Mouse (Mus musculus) forebrain, embryonic 14.5 days (tissue): Measurements from ENCODE around the gene Ccdc183. TPM values are rescaled to one million over a fixed set of nuclear protein-coding genes. Genes with fewer than 3 reads are reported as not detected.

Experiments used
- ATAC-seq: fragments of 200-750 bp; cut with Nextera tagmentation; 2 replicates; pipeline ENCODE4 v1.8.0; 2017; ENCODE audit warnings: mild to moderate bottlenecking, moderate library complexity
- DNase-seq: peaks from one replicate; pipeline ENCODE4 v3.0.0-alpha.2; 2015; ENCODE audit warnings: low spot score
- H3K27ac ChIP-seq: fragments of 300-500 bp; sonication (generic); 2 replicates; pipeline ENCODE4 v1.5.1; 2014; ENCODE audit warnings: low read depth, mild to moderate bottlenecking, control low read depth, low read length, moderate library complexity
- H3K27me3 ChIP-seq: fragments of 300-500 bp; sonication (generic); replicated peaks from 2 replicates; pipeline ENCODE4 v1.6.1; 2014; ENCODE audit warnings: low read length, control low read depth, mixed read lengths; ENCODE audit not compliant: control insufficient read depth, insufficient read depth
- H3K36me3 ChIP-seq: fragments of 300-500 bp; sonication (generic); 2 replicates; pipeline ENCODE4 v1.6.1; 2014; ENCODE audit warnings: low read length, control low read depth; ENCODE audit not compliant: control insufficient read depth, insufficient read depth
- H3K4me1 ChIP-seq: fragments of 300-500 bp; sonication (generic); 2 replicates; pipeline ENCODE4 v1.6.1; 2014; ENCODE audit warnings: antibody characterized with exemption, low read length, control low read depth; ENCODE audit not compliant: control insufficient read depth, insufficient read depth
- H3K4me2 ChIP-seq: fragments of 300-500 bp; sonication (generic); 2 replicates; pipeline ENCODE4 v1.6.1; 2014; ENCODE audit warnings: mild to moderate bottlenecking, control low read depth, low read length
- H3K4me3 ChIP-seq: fragments of 300-500 bp; sonication (generic); 2 replicates; pipeline ENCODE4 v1.5.1; 2014; ENCODE audit warnings: low read depth, low read length, control low read depth
- H3K9ac ChIP-seq: fragments of 300-500 bp; sonication (generic); 2 replicates; pipeline ENCODE4 v1.6.1; 2014; ENCODE audit warnings: mild to moderate bottlenecking, low read length, control low read depth, moderate library complexity
- H3K9me3 ChIP-seq: fragments of 300-500 bp; sonication (generic); replicated peaks from 2 replicates; pipeline ENCODE4 v1.6.1; 2016; ENCODE audit warnings: low read length, control low read depth, mixed read lengths; ENCODE audit not compliant: control insufficient read depth
- WGBS: fragments of 180-500 bp; shearing (Covaris S2); extraction: QIAGEN DNeasy Blood & Tissue Kit; methylation state at CpG from one replicate; pipeline ENCODE4 v1.1.7; 2014; 5-methylcytosine and 5-hydroxymethylcytosine counted together
- polyA plus RNA-seq: library from polyadenylated mRNA; unstranded; fragments of >200 nt; fragmentation: Nextera tagmentation; extraction: Ambion mirVana; gene quantifications from 2 replicates; pipeline ENCODE4 v1.2.1, GENCODE M21; 2014

Gene Ccdc183
- polyA plus RNA-seq, 1 experiment from 2014 or later = 0.18 TPM

DNA sequence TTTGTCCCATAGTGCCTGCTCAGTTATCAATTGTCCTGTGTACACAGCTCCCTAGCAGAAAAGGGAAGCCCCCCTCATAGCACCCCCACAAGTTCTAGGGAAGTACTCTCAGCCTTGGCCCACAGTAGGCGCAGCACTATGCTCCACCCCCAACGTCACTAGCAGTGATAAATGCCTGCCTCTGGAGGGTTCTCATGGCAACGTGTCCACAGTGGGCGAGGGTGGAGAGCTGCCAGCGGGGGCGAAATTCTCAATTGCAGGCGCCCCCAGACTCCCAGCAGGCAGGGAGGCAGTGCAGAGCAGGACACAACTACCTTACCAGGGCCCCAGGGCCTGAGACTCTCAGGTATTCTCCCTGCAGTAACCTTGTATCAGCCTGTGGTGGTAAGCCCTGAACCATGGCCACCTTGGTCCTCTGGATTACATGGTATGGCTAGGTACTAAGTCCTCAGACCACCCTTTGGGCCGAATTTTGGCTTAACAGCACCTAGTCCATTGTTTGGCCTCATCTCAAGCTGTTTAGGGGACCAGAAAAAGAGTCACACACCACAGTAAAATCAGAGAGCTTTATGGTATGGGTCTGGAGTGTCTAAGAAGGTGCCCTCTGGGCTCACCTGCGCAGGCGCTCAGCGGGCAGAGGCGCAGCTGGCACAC, 34.9 kb downstream of the Ccdc183 start:
- 54% methylated on average over 12 of the region's 12 CpGs for WGBS
- no peaks in the 10 kb centered on the region for H3K9me3 ChIP-seq
- H3K4me1 ChIP-seq = peaks cover 9% of the 10 kb centered on the region; the same call in 1 of the 2 replicates
- H3K27me3 ChIP-seq = peaks cover 34% of the 10 kb centered on the region
- no peak overlapping the region for H3K4me2 ChIP-seq
- DNase-seq (peak; percentile 65), ATAC-seq (0 out of 2 replicates have a peak, but pooled peaks have one; percentile 8)
- H3K4me3 ChIP-seq = no peak overlapping the region
- peaks cover 40% of the 10 kb centered on the region for H3K36me3 ChIP-seq
- H3K27ac ChIP-seq = 0 out of 2 replicates have a peak overlapping the region, but pooled peaks have one; percentile 5
- H3K9ac ChIP-seq = peak overlapping the region; percentile 32

DNA sequence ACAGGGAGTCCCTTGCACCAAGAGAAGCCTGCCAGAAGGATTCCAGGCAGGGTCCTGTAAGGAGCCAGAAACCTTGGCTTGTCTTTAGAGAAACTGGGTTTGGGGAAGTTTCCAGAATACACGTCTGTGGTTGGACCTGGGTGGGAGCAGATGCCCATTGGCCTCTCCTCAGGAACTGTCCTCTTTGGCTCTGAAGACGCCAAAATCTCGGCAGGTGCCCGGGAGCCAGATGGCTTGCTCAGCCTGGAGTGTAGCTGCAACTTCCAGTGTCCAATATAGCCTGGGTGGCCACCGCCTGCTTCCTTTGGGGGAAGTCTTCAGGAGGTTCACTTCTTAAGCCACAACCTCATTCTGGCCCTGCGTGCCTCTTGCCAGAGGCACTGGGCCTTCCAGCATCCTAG, 35.6 kb downstream of the Ccdc183 start:
- no peak overlapping the region for H3K9ac ChIP-seq
- H3K4me2 ChIP-seq = peak overlapping the region; percentile 73
- DNase-seq (no peak), ATAC-seq (peak; percentile 8)
- H3K4me1 ChIP-seq = peaks cover 9% of the 10 kb centered on the region; the same call in 1 of the 2 replicates
- peaks cover 34% of the 10 kb centered on the region for H3K36me3 ChIP-seq
- peaks cover 41% of the 10 kb centered on the region for H3K27me3 ChIP-seq
- no peaks in the 10 kb centered on the region for H3K9me3 ChIP-seq
- H3K27ac ChIP-seq = no peak overlapping the region
- H3K4me3 ChIP-seq = no peak overlapping the region
- 37% methylated on average over 6 of the region's 6 CpGs for WGBS

DNA sequence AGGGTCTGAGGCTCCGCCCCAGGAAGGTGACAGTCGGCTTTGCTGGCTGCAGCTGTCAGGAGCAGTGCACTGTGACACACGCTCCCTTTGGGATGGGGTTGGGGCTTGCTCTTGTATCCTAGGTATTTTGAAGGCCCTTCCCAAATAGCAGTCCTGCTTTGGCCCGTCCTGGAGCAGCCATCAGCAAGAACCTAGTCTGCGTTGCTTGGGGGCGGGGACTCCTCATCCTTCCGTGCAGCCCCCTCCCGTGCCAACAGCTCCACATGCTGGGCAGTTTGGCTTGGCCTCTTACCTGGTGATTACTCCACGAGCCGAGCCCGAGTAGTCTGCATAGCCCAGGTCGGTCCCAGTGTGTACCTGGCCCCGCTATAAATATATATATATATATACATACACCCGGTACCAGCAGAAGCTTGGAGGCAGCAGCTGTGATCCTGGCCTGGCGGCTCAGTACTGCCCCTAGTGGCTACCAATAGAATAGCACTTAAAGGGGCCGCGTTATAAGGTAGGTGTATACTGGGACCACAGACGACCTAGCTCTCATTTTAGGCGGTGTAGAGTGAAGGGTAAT, 36.1 kb downstream of the Ccdc183 start, which contains the start of gene Ajm1:
TSS of gene Ajm1 (minus strand) at position 464 of the 571 bp plus-strand sequence.
- H3K4me3 ChIP-seq = peak within 1 kb of the TSS; percentile 36
- 0 out of 2 replicates have a peak within 1 kb of the TSS, but pooled peaks have one; percentile 5 for H3K27ac ChIP-seq
- peak within 1 kb of the TSS; percentile 58 for H3K9ac ChIP-seq
- ATAC-seq (peak; percentile 81), DNase-seq (peak; percentile 84)
- peak within 1 kb of the TSS; percentile 73 for H3K4me2 ChIP-seq
- H3K27me3 ChIP-seq = peaks cover 46% of the 10 kb centered on the region
- H3K9me3 ChIP-seq = no peaks in the 10 kb centered on the region
- peaks cover 9% of the 10 kb centered on the region; the same call in 1 of the 2 replicates for H3K4me1 ChIP-seq
- H3K36me3 ChIP-seq = peaks cover 29% of the 10 kb centered on the region
- WGBS = 4% methylated on average over 19 of the region's 19 CpGs

DNA sequence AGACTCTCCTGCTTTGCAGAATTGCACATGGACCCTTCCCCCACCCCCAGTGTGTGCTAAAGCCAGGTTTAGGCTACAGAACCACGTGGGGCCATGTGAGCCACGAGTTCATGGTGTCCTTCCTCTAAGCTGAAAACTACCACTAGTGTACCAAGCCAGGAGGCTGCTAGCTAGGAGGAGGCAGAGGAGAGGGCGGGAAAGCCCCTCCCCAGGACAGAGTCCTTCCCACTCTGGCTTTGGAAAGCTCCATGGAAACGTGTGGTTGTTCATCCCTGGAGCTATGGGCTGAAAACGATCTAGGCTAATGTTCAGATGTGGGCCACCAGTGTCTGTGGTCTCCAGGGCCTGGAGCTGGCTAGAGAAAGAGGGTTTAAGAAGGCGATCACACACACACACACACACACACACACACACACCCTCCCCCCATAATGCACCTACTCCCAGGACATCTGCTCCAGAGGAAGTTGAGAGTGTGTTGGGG, 36.8 kb downstream of the Ccdc183 start:
- peak overlapping the region; percentile 58; the same call in 1 of the 2 replicates for H3K9ac ChIP-seq
- H3K9me3 ChIP-seq = no peaks in the 10 kb centered on the region
- peaks cover 26% of the 10 kb centered on the region for H3K36me3 ChIP-seq
- H3K4me2 ChIP-seq = peak overlapping the region; percentile 73
- H3K4me3 ChIP-seq = no peak overlapping the region
- WGBS = 48% methylated on average over 6 of the region's 6 CpGs
- peaks cover 52% of the 10 kb centered on the region for H3K27me3 ChIP-seq
- H3K27ac ChIP-seq = no peak overlapping the region
- peaks cover 13% of the 10 kb centered on the region for H3K4me1 ChIP-seq
- ATAC-seq = no peak
- DNase-seq = no peak

DNA sequence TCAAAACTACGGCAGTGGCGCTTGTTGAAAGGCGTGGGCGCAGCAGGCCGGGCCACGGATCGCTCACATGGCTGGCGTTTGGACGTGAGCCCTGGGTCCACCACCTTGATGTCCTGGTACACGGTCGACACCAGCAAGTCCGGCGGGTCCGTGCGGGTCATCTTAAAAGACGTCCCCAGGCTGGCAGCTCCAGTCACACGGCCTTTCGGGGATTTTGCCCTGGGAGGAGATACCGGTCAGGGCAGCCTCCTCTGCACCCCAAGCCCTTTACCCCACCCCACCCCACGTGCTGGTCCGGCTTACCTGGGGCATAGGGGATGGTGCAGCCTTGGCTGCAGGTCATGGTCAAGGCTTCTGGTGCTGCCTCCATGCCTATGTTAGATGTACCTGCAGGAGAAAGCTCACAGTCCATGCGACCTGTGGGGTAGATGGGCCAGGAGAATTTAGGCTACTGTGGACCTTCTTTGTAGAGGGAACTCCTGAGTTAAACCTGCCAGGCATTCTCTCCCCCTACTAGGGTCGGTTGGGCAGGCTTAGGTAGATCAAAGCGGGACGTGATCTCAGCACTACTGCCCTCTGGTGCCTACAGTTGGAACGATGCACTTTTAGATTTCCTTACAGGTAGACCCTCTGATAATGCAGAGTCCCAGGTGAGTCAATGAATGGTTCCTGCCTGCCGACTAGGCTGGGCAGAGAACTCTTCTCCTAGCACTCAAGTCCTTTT, 37.6 kb downstream of the Ccdc183 start:
- DNase-seq (peak; percentile 61), ATAC-seq (no peak)
- 7% methylated on average over 26 of the region's 27 CpGs for WGBS
- H3K4me2 ChIP-seq = peak overlapping the region; percentile 14; the same call in 1 of the 2 replicates
- H3K27me3 ChIP-seq = peaks cover 52% of the 10 kb centered on the region
- peaks cover 18% of the 10 kb centered on the region for H3K36me3 ChIP-seq
- peaks cover 16% of the 10 kb centered on the region for H3K4me1 ChIP-seq
- H3K9ac ChIP-seq = no peak overlapping the region
- H3K27ac ChIP-seq = no peak overlapping the region
- 0 out of 2 replicates have a peak overlapping the region, but pooled peaks have one; percentile 6 for H3K4me3 ChIP-seq
- no peaks in the 10 kb centered on the region for H3K9me3 ChIP-seq

DNA sequence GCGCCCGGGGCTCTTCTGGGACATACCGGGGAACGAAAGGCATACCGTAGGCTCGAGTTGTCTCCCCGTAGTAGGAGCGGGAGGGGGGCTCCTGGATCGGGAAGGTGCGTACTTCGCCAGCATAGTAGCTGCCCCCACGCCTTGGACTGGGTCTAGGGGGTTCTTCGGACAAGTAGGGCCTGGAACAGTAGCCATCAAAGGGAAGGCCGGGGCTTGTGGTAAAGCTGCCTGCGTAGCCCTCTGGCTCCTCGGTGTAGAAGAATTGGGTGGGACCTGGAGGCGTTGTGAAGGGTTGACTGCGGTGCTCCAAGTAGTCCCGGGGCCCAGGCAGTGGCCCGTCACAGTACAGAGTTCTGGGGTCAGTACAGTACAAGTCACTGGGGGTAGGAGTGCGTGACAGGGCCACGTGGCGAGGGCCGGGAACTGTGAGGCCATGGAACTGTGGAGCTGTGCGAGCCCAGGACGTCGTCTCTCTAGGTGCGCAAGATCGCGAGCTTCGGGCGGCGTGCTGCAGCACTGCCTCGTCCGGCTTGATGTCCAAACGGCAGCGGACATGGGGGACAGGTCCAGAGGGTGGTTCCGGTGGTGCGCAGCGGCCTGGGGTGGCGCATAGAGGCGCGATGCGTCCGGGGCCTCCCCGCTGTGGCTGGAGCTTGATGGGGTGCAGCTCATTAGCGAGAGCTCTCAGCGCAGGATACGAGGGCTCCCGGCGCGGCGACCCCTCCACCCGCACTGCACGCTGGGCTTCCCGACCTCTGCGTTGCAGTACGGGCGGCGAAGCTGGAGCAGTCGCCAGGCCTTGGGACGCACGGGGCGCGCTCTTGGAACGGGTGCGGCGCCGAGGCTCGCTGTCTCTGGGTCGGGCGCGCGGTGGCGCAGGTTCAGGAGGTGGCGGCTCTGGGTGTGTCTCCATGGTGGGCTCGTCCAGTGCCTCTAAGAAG, 38.4 kb downstream of the Ccdc183 start:
- Histone ChIP-seq H3K27me3 (peaks cover 52% of the 10 kb centered on the region), H3K9me3 (no peaks in the 10 kb centered on the region), H3K27ac (no peak overlapping the region), H3K9ac (no peak overlapping the region), H3K4me1 (peaks cover 17% of the 10 kb centered on the region), H3K36me3 (peaks cover 10% of the 10 kb centered on the region), H3K4me2 (peak overlapping the region; percentile 14; the same call in 1 of the 2 replicates), H3K4me3 (peak overlapping the region; percentile 16; the same call in 1 of the 2 replicates)
- 5% methylated on average over 75 of the region's 77 CpGs for WGBS
- ATAC-seq = no peak
- DNase-seq = no peak

DNA sequence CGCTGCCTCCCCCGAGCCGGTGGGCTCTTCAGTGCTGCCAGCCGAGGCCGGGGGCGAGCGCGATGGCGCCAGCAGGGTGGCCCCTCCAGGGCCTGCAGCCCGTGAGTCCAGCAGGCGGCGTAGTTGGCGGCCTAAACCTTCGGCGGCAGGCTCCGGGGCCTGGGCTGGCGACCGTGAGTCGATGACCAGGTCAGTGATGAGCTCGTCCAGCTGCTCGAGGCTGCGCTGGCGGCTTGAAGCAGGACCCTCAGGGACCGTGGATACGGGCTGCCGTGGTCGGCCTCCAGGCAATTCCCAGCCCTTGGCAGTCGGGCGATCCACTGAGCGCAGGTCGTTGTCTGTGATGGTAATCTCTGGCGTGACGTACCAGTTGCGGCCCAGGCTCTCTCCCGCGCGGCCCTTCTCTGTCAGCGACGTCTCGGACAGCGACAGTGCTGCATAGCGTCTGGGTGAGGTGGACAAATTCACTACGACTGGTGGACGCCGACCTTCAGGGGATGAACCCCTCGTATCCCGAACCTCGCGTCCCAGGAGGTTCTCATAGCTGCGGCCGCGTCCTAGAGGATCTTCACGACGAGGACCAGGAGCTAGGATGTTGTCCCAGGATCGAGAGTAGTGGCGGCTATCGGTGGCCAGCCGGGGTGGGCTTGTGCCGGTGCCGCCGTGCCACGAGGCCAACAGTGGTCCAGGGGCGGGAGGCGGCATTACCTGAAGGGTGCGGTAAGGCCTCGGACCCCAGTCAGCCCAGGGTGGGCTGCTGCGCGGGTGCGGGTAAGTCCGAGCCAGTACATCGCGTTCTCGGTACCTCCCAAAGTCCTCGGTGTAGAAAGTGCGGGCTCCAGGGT, 39.3 kb downstream of the Ccdc183 start:
- H3K27ac ChIP-seq = no peak overlapping the region
- H3K9ac ChIP-seq = peak overlapping the region; percentile 32; the same call in 1 of the 2 replicates
- 5% methylated on average over 75 of the region's 75 CpGs for WGBS
- ATAC-seq = no peak
- H3K27me3 ChIP-seq = peaks cover 52% of the 10 kb centered on the region
- peak overlapping the region; percentile 36 for H3K4me2 ChIP-seq
- H3K9me3 ChIP-seq = no peaks in the 10 kb centered on the region
- peaks cover 23% of the 10 kb centered on the region for H3K4me1 ChIP-seq
- H3K36me3 ChIP-seq = peaks cover 2% of the 10 kb centered on the region; the same call in 1 of the 2 replicates
- peak overlapping the region; percentile 16 for H3K4me3 ChIP-seq
- DNase-seq = no peak
